Mouse (Mus musculus) kidney, adult 2 months (tissue): ENCODE measurements around the gene 1700028P14Rik.

ENCODE experiments used
- CTCF ChIP-seq: fragments of 200-500 bp; conservative IDR thresholded peaks from 2 replicates; pipeline ENCODE4 v1.5.1; 2011; ENCODE audit warnings: low read depth, mild to moderate bottlenecking, control low read depth, low read length, moderate library complexity, mixed read lengths; ENCODE audit not compliant: insufficient read depth, insufficient read length
- POLR2A ChIP-seq: fragments of 200-500 bp; IDR thresholded peaks from one replicate; pipeline ENCODE4 v1.6.1; 2011; ENCODE audit warnings: low read depth, low read length, control low read depth

GRCm38 (mm10) chr19:23688421-23688946, 35.9 kb upstream of the 1700028P14Rik start:
- TF ChIP-seq POLR2A = no peak
- no peak for TF ChIP-seq CTCF
